20 mouse cellular contexts compared by ENCODE assay signal in the genomic region with DNA sequence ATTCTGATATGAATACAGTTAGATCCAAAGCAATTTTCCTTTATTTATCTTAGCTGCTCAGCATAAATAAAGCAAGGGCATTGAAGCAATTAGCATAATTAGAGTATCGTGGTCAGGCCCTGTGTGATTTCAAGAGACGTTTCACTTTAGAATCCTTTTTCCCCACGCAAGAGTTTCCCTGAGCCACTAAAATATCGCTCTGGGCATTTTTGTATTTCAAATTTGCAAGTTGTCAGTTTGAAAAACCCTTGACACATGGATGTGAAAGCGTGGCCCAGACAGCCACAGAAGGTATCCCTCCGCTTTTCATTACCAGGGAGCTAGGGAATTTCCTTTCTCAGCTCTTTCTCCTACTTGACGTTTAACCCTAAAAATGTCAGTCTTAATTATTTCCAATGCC.
"Had no signal": no experiment of that assay in that cellular context is flagged by ENCODE, and none has a peak within 500 bp of the region (broad histone marks: within the 10 kb centered on the region; RNA-seq: fewer than 3 reads in every experiment).

No protein-coding gene starts in this region.

- H3K9me3 ChIP-seq: limb, embryonic 12.5 days; limb, embryonic 15.5 days; midbrain, embryonic 12.5 days; neural tube, embryonic 13.5 days had no signal

- H3K27ac ChIP-seq: kidney, postnatal 0 days; limb, embryonic 12.5 days; limb, embryonic 15.5 days; liver, embryonic 14.5 days; macrophage; midbrain, embryonic 12.5 days; neural tube, embryonic 13.5 days; stomach, postnatal 0 days had no signal

- H3K4me3 ChIP-seq: limb, embryonic 12.5 days; limb, embryonic 15.5 days; midbrain, embryonic 12.5 days; myocyte; neural tube, embryonic 13.5 days had no signal

- H3K36me3 ChIP-seq: limb, embryonic 12.5 days; limb, embryonic 15.5 days; midbrain, embryonic 12.5 days; neural tube, embryonic 13.5 days had no signal

- H3K4me1 ChIP-seq: limb, embryonic 12.5 days; limb, embryonic 15.5 days had no signal

- H3K27me3 ChIP-seq: limb, embryonic 12.5 days; limb, embryonic 15.5 days; midbrain, embryonic 12.5 days; neural tube, embryonic 13.5 days had no signal

- DNase-seq: kidney, adult 2 months; kidney, postnatal 25 days; left cerebral cortex, postnatal 4 days; liver, postnatal 0 days; lung, embryonic 14.5 days; right cerebral cortex, postnatal 14 days; thymus, adult 2 months; thymus, postnatal 14 days; thymus, postnatal 4 days had no signal

- H3K9ac ChIP-seq: limb, embryonic 12.5 days; limb, embryonic 15.5 days; liver, embryonic 14.5 days; liver, postnatal 0 days; lung, embryonic 14.5 days; midbrain, embryonic 12.5 days; neural tube, embryonic 13.5 days had no signal

- H3K4me2 ChIP-seq: limb, embryonic 12.5 days; limb, embryonic 15.5 days; liver, embryonic 11.5 days; lung, embryonic 14.5 days; midbrain, embryonic 12.5 days; neural tube, embryonic 13.5 days had no signal

- ATAC-seq: liver, postnatal 0 days; lung, postnatal 0 days had no signal
